ENCODE assay signal across 18 mouse cellular contexts in genomic region chr17:27982712-27983266, GRCm38 (mm10).
DNase-seq lines count a peak whose midpoint lies in the region; TF ChIP-seq lines count a peak whose summit lies in the region.
"Had no signal": no experiment of that assay in that cellular context is flagged by ENCODE, and none has a peak within 500 bp of the region (broad histone marks: within the 10 kb centered on the region; RNA-seq: fewer than 3 reads in every experiment).

No protein-coding gene starts in this region.

- H3K4me3 ChIP-seq in testis, adult 2 months (ENCODE audit: control insufficient read depth, low read depth, low read length), result peak overlapping the region; percentile 78
- H3K4me3 ChIP-seq: embryonic facial prominence, embryonic 15.5 days; forebrain, embryonic 12.5 days; heart, embryonic 13.5 days; hindbrain, embryonic 13.5 days; intestine, embryonic 15.5 days; limb, embryonic 13.5 days; midbrain, embryonic 15.5 days had no signal

- no peak for DNase-seq in testis, postnatal 10 days (ENCODE audit: low spot score)
- peak; percentile 67 for DNase-seq in cerebellum, adult 11 months
- peak; percentile 81 to 87 for DNase-seq in cerebellum, postnatal 10 days
- DNase-seq in adrenal gland, postnatal 14 days, result no peak
- DNase-seq in kidney, adult 11 months, result no peak
- DNase-seq in kidney, postnatal 4 days, result no peak
- DNase-seq: gastrocnemius, postnatal 10 days; heart, adult 18-20 months; lung, postnatal 14 days; retina, postnatal 1 day had no signal

- no peaks in the 10 kb centered on the region; the same call in 1 of the 2 replicates for H3K4me1 ChIP-seq in testis, adult 2 months (ENCODE audit: control insufficient read depth, insufficient read depth, low read length)
- H3K4me1 ChIP-seq: embryonic facial prominence, embryonic 15.5 days; forebrain, embryonic 12.5 days; hindbrain, embryonic 13.5 days; intestine, embryonic 15.5 days; midbrain, embryonic 15.5 days had no signal

- no peak for TF ChIP-seq CTCF in testis, adult 2 months (IDR thresholded peaks at IDR 0.05; ENCODE audit: control insufficient read depth, insufficient read depth, insufficient replicate concordance, low read depth, low read length)

- no peaks in the 10 kb centered on the region for H3K27me3 ChIP-seq in testis, adult 2 months (ENCODE audit: control insufficient read depth, insufficient read depth, low read length)
- H3K27me3 ChIP-seq: embryonic facial prominence, embryonic 15.5 days; forebrain, embryonic 12.5 days; heart, embryonic 13.5 days; hindbrain, embryonic 13.5 days; intestine, embryonic 15.5 days; limb, embryonic 13.5 days; midbrain, embryonic 15.5 days had no signal

- TF ChIP-seq POLR2A in testis, adult 2 months (IDR thresholded peaks at IDR 0.05; ENCODE audit: control insufficient read depth, low read depth, low read length), result no peak

- no peak overlapping the region for H3K27ac ChIP-seq in testis, adult 2 months (ENCODE audit: control insufficient read depth, insufficient read depth, low read depth, low read length)
- H3K27ac ChIP-seq: embryonic facial prominence, embryonic 15.5 days; forebrain, embryonic 12.5 days; heart, embryonic 13.5 days; hindbrain, embryonic 13.5 days; intestine, embryonic 15.5 days; limb, embryonic 13.5 days; midbrain, embryonic 15.5 days had no signal

- no peaks in the 10 kb centered on the region; the same call in 1 of the 2 replicates for H3K36me3 ChIP-seq in testis, adult 2 months (ENCODE audit: control insufficient read depth, insufficient read depth, low read length)

Comparison
In these comparisons a context has a peak if more than half of its experiments do, and no peak if none do; other contexts are left out.
1. DNase-seq: peak in cerebellum, adult 11 months (single experiment) and cerebellum, postnatal 10 days (2 of 2); none in testis, postnatal 10 days (single experiment), adrenal gland, postnatal 14 days (single experiment), kidney, adult 11 months (single experiment) and kidney, postnatal 4 days (0 of 2).